ENCODE assay signal across 9 mouse cellular contexts in genomic region chr9:62847694-62848093, GRCm38 (mm10). TPM values are rescaled to one million over a fixed set of nuclear protein-coding genes. Genes with fewer than 3 reads are reported as not detected.
A peak's percentile ranks its signal among the peaks of the same experiment; 100 is the strongest.
DNase-seq lines count a peak whose midpoint lies in the region; ATAC-seq and TF ChIP-seq lines count a peak whose summit lies in the region.
"Had no signal": no experiment of that assay in that cellular context is flagged by ENCODE, and none has a peak within 500 bp of the region (broad histone marks: within the 10 kb centered on the region; RNA-seq: fewer than 3 reads in every experiment).

No protein-coding gene starts in this region.

- 1% methylated on average over 3 of the region's 3 CpGs for WGBS in bone marrow, adult 2 months
- 2% methylated on average over 3 of the region's 3 CpGs for WGBS in heart, embryonic 11.5 days (ENCODE audit: insufficient replicate concordance)
- 0% methylated on average over 3 of the region's 3 CpGs for WGBS in kidney, embryonic 16.5 days
- WGBS in liver, embryonic 11.5 days: 3% methylated on average over 3 of the region's 3 CpGs
- WGBS in stomach, embryonic 16.5 days: 6% methylated on average over 3 of the region's 3 CpGs

- no peaks in the 10 kb centered on the region for H3K27me3 ChIP-seq in C2C12 (ENCODE audit: control insufficient read depth, insufficient read depth, insufficient read length)
- H3K27me3 ChIP-seq in heart, embryonic 11.5 days (ENCODE audit: control insufficient read depth, insufficient read depth, low read length): no peaks in the 10 kb centered on the region
- H3K27me3 ChIP-seq in kidney, embryonic 16.5 days (ENCODE audit: insufficient read depth, low read length): no peaks in the 10 kb centered on the region
- H3K27me3 ChIP-seq in liver, embryonic 11.5 days (replicated peaks; ENCODE audit: control insufficient read depth, insufficient read depth, low read length): no peaks in the 10 kb centered on the region
- H3K27me3 ChIP-seq in stomach, embryonic 16.5 days (ENCODE audit: control insufficient read depth, insufficient read depth, low read length): no peaks in the 10 kb centered on the region
- H3K27me3 ChIP-seq: embryonic facial prominence, embryonic 12.5 days had no signal

- no peak overlapping the region for H3K27ac ChIP-seq in bone marrow, adult 2 months (ENCODE audit: control insufficient read depth, insufficient read depth, low read depth, low read length, poor library complexity)
- no peak overlapping the region for H3K27ac ChIP-seq in heart, embryonic 11.5 days (ENCODE audit: low read depth, low read length)
- no peak overlapping the region for H3K27ac ChIP-seq in kidney, embryonic 16.5 days (ENCODE audit: low read length)
- no peak overlapping the region for H3K27ac ChIP-seq in liver, embryonic 11.5 days (ENCODE audit: low read depth, low read length)
- no peak overlapping the region for H3K27ac ChIP-seq in stomach, embryonic 16.5 days (ENCODE audit: low read length)
- H3K27ac ChIP-seq: embryonic facial prominence, embryonic 12.5 days had no signal

- H3K79me3 ChIP-seq in C2C12 (ENCODE audit: low read depth): no peaks in the 10 kb centered on the region

- H3K79me2 ChIP-seq in C2C12 (ENCODE audit: control insufficient read depth, insufficient read depth): no peaks in the 10 kb centered on the region

- TF ChIP-seq POLR2A in bone marrow, adult 2 months (IDR thresholded peaks at IDR 0.05; ENCODE audit: borderline replicate concordance, control insufficient read depth, low read depth, low read length): no peak

- H3K4me1 ChIP-seq in bone marrow, adult 2 months (ENCODE audit: control insufficient read depth, insufficient read depth, low read length): no peaks in the 10 kb centered on the region
- no peaks in the 10 kb centered on the region for H3K4me1 ChIP-seq in heart, embryonic 11.5 days (ENCODE audit: control insufficient read depth, insufficient read depth, low read length)
- peaks cover 6% of the 10 kb centered on the region; the same call in 1 of the 2 replicates for H3K4me1 ChIP-seq in kidney, embryonic 16.5 days (ENCODE audit: insufficient read depth, low read length)
- H3K4me1 ChIP-seq in liver, embryonic 11.5 days (replicated peaks; ENCODE audit: control insufficient read depth, insufficient read depth, low read length): peaks cover 6% of the 10 kb centered on the region
- peaks cover 3% of the 10 kb centered on the region for H3K4me1 ChIP-seq in stomach, embryonic 16.5 days (ENCODE audit: control insufficient read depth, insufficient read depth, low read length)
- H3K4me1 ChIP-seq: embryonic facial prominence, embryonic 12.5 days had no signal

- TF ChIP-seq CTCF in C2C12 (IDR thresholded peaks at IDR 0.05; ENCODE audit: control insufficient read depth, insufficient read depth, insufficient read length): peak; percentile 91
- TF ChIP-seq CTCF in bone marrow, adult 2 months (IDR thresholded peaks at IDR 0.05; ENCODE audit: control insufficient read depth, insufficient read depth, low read length): peak; percentile 96

- no peak overlapping the region for H3K9ac ChIP-seq in heart, embryonic 11.5 days (ENCODE audit: low read depth, low read length)
- no peak overlapping the region for H3K9ac ChIP-seq in kidney, embryonic 16.5 days (replicated peaks; ENCODE audit: low read length)
- no peak overlapping the region for H3K9ac ChIP-seq in liver, embryonic 11.5 days (ENCODE audit: low read depth, low read length)
- 0 out of 2 replicates have a peak overlapping the region, but pooled peaks have one; percentile 34 for H3K9ac ChIP-seq in stomach, embryonic 16.5 days (ENCODE audit: low read length)
- H3K9ac ChIP-seq: embryonic facial prominence, embryonic 12.5 days had no signal

- no peaks in the 10 kb centered on the region for H3K9me3 ChIP-seq in heart, embryonic 11.5 days (replicated peaks; ENCODE audit: control insufficient read depth, low read length)
- H3K9me3 ChIP-seq in kidney, embryonic 16.5 days (ENCODE audit: low read length): no peaks in the 10 kb centered on the region
- no peaks in the 10 kb centered on the region for H3K9me3 ChIP-seq in liver, embryonic 11.5 days (ENCODE audit: control insufficient read depth, low read length)
- no peaks in the 10 kb centered on the region for H3K9me3 ChIP-seq in stomach, embryonic 16.5 days (replicated peaks; ENCODE audit: control insufficient read depth, low read length)
- H3K9me3 ChIP-seq: embryonic facial prominence, embryonic 12.5 days had no signal

- H3K4me2 ChIP-seq in heart, embryonic 11.5 days: no peak overlapping the region
- H3K4me2 ChIP-seq in kidney, embryonic 16.5 days (replicated peaks; ENCODE audit: low read depth, low read length): no peak overlapping the region
- H3K4me2 ChIP-seq in liver, embryonic 11.5 days: no peak overlapping the region
- no peak overlapping the region for H3K4me2 ChIP-seq in stomach, embryonic 16.5 days (ENCODE audit: low read depth, low read length)
- H3K4me2 ChIP-seq: embryonic facial prominence, embryonic 12.5 days had no signal

- no peak overlapping the region for H3ac ChIP-seq in C2C12 (ENCODE audit: control insufficient read depth, insufficient read length, low read depth)

- H3K4me3 ChIP-seq in C2C12 (ENCODE audit: insufficient read depth, poor library complexity, severe bottlenecking): no peak overlapping the region
- H3K4me3 ChIP-seq in bone marrow, adult 2 months (replicated peaks; ENCODE audit: control insufficient read depth, low read depth, low read length): no peak overlapping the region
- no peak overlapping the region for H3K4me3 ChIP-seq in heart, embryonic 11.5 days (ENCODE audit: low read depth, low read length)
- no peak overlapping the region for H3K4me3 ChIP-seq in kidney, embryonic 16.5 days (ENCODE audit: low read length)
- H3K4me3 ChIP-seq in liver, embryonic 11.5 days (ENCODE audit: low read depth, low read length): no peak overlapping the region
- H3K4me3 ChIP-seq in stomach, embryonic 16.5 days (replicated peaks; ENCODE audit: low read length): no peak overlapping the region
- H3K4me3 ChIP-seq: embryonic facial prominence, embryonic 12.5 days had no signal

- DNase-seq in liver, embryonic 11.5 days (ENCODE audit: low spot score): peak; percentile 82
- DNase-seq in naive thymus-derived CD4-positive, alpha-beta T cell, adult 2 months (ENCODE audit: low read depth): peak; percentile 92

- peak; percentile 93 for ATAC-seq in erythroblast, adult 5-6 weeks (replicated peaks; ENCODE audit: low FRiP score, poor library complexity, severe bottlenecking)
- ATAC-seq in heart, embryonic 11.5 days (replicated peaks; ENCODE audit: insufficient number of reproducible peaks, low FRiP score, low TSS enrichment): peak; percentile 43
- ATAC-seq in kidney, embryonic 16.5 days (ENCODE audit: low FRiP score, low TSS enrichment): peak; percentile 60; the same call in 1 of the 2 replicates
- ATAC-seq in liver, embryonic 11.5 days (replicated peaks; ENCODE audit: low FRiP score): peak; percentile 69
- peak; percentile 65; the same call in 1 of the 2 replicates for ATAC-seq in stomach, embryonic 16.5 days (ENCODE audit: insufficient read depth, low FRiP score)

- no peaks in the 10 kb centered on the region for H3K36me3 ChIP-seq in C2C12 (ENCODE audit: control insufficient read depth, insufficient read depth)
- no peaks in the 10 kb centered on the region; the same call in 1 of the 2 replicates for H3K36me3 ChIP-seq in heart, embryonic 11.5 days (ENCODE audit: control insufficient read depth, insufficient read depth, low read length)
- peaks cover 6% of the 10 kb centered on the region; the same call in 1 of the 2 replicates for H3K36me3 ChIP-seq in kidney, embryonic 16.5 days (ENCODE audit: insufficient read depth, low read length)
- H3K36me3 ChIP-seq in liver, embryonic 11.5 days (ENCODE audit: control insufficient read depth, insufficient read depth, low read length): peaks cover 7% of the 10 kb centered on the region; the same call in 1 of the 2 replicates
- no peaks in the 10 kb centered on the region; the same call in 1 of the 2 replicates for H3K36me3 ChIP-seq in stomach, embryonic 16.5 days (ENCODE audit: control insufficient read depth, insufficient read depth, low read length)

RNA-seq across cellular contexts. Expression of gene Cln6, which starts 9.1 kb away (rescaled TPM):
- 14.2 TPM for polyA plus RNA-seq in C2C12 (2012; fragmentation: generic; extraction: Trizol)
- polyA plus RNA-seq in bone marrow, adult 2 months (2011; ENCODE audit: insufficient read depth, insufficient read length, low replicate concordance, missing spikeins): 31.7 and 33.3 TPM in 2 replicates
- 6.3 and 11.5 TPM in 2 replicates for total RNA-seq in erythroblast, adult 5-6 weeks (2015; ENCODE audit: low replicate concordance)
- total RNA-seq in erythroblast, adult 5-6 weeks (2017; ENCODE audit: low replicate concordance): 3.9 and 11.3 TPM in 2 replicates
- 17.9 and 21.0 TPM in 2 replicates for polyA plus RNA-seq in heart, embryonic 11.5 days (2014; fragmentation: Nextera tagmentation; extraction: Ambion mirVana)
- polyA plus RNA-seq in kidney, embryonic 16.5 days (2015; fragmentation: Nextera tagmentation; extraction: Ambion mirVana): 26.4 and 31.3 TPM in 2 replicates
- polyA plus RNA-seq in liver, embryonic 11.5 days (2014; fragmentation: Nextera tagmentation; extraction: Ambion mirVana): 32.2 and 34.3 TPM in 2 replicates
- 20.0 and 22.7 TPM in 2 replicates for polyA plus RNA-seq in stomach, embryonic 16.5 days (2015; fragmentation: Nextera tagmentation; extraction: Ambion mirVana)

RNA-seq across cellular contexts. Expression of gene Calml4, which starts 10.2 kb away (rescaled TPM):
- polyA plus RNA-seq in C2C12 (2012; fragmentation: generic; extraction: Trizol): 0.30 TPM
- 3.6 and 12.6 TPM in 2 replicates for polyA plus RNA-seq in bone marrow, adult 2 months (2011; ENCODE audit: insufficient read depth, insufficient read length, low replicate concordance, missing spikeins)
- not detected in 2 replicates for total RNA-seq in erythroblast, adult 5-6 weeks (2015; ENCODE audit: low replicate concordance)
- not detected in 2 replicates for total RNA-seq in erythroblast, adult 5-6 weeks (2017; ENCODE audit: low replicate concordance)
- 0.24 and 0.79 TPM in 2 replicates for polyA plus RNA-seq in heart, embryonic 11.5 days (2014; fragmentation: Nextera tagmentation; extraction: Ambion mirVana)
- 140 and 154 TPM in 2 replicates for polyA plus RNA-seq in kidney, embryonic 16.5 days (2015; fragmentation: Nextera tagmentation; extraction: Ambion mirVana)
- 1.8 and 2.6 TPM in 2 replicates for polyA plus RNA-seq in liver, embryonic 11.5 days (2014; fragmentation: Nextera tagmentation; extraction: Ambion mirVana)
- 44.3 and 47.7 TPM in 2 replicates for polyA plus RNA-seq in stomach, embryonic 16.5 days (2015; fragmentation: Nextera tagmentation; extraction: Ambion mirVana)

RNA-seq across cellular contexts. Expression of gene Fem1b, which starts 36.0 kb away (rescaled TPM):
- 11.0 TPM for polyA plus RNA-seq in C2C12 (2012; fragmentation: generic; extraction: Trizol)
- polyA plus RNA-seq in bone marrow, adult 2 months (2011; ENCODE audit: insufficient read depth, insufficient read length, low replicate concordance, missing spikeins): 10.1 and 20.0 TPM in 2 replicates
- total RNA-seq in erythroblast, adult 5-6 weeks (2015; ENCODE audit: low replicate concordance): 6.5 and 7.5 TPM in 2 replicates
- total RNA-seq in erythroblast, adult 5-6 weeks (2017; ENCODE audit: low replicate concordance): 10.0 and 14.7 TPM in 2 replicates
- polyA plus RNA-seq in heart, embryonic 11.5 days (2014; fragmentation: Nextera tagmentation; extraction: Ambion mirVana): 22.1 and 25.0 TPM in 2 replicates
- polyA plus RNA-seq in kidney, embryonic 16.5 days (2015; fragmentation: Nextera tagmentation; extraction: Ambion mirVana): 23.1 and 23.5 TPM in 2 replicates
- 30.4 and 33.6 TPM in 2 replicates for polyA plus RNA-seq in liver, embryonic 11.5 days (2014; fragmentation: Nextera tagmentation; extraction: Ambion mirVana)
- 15.8 and 16.0 TPM in 2 replicates for polyA plus RNA-seq in stomach, embryonic 16.5 days (2015; fragmentation: Nextera tagmentation; extraction: Ambion mirVana)

Comparison
In these comparisons a context has a peak if more than half of its experiments do, and no peak if none do; other contexts are left out.
1. ATAC-seq: peak in every context shown above with its lines; median percentile 93 in erythroblast, adult 5-6 weeks; 69 in liver, embryonic 11.5 days; 65 in stomach, embryonic 16.5 days; 60 in kidney, embryonic 16.5 days; 43 in heart, embryonic 11.5 days.